Mouse (Mus musculus): ENCODE measurements around the gene Ywhaq.
"Not testable (repeated sequence)": the region's sequence is repeated elsewhere in the genome, so short reads cannot be mapped to it uniquely, and the experiment has no call there.

Gene Ywhaq

GRCm38 (mm10) chr12:21409651-21410050 is 7.8 kb downstream of the Ywhaq start:
- no peak for DNase-seq (ENCODE audit: low spot score)

GRCm38 (mm10) chr12:21408789-21409367 is 8.6 kb downstream of the Ywhaq start:
- no peak for DNase-seq (ENCODE audit: low spot score)

GRCm38 (mm10) chr12:21402771-21403170 is 14.7 kb downstream of the Ywhaq start:
- no peak for DNase-seq (ENCODE audit: low spot score)

- no peak for DNase-seq (ENCODE audit: low spot score)
These were observed 31.2 kb downstream of the Ywhaq start for GRCm38 (mm10) chr12:21386201-21386600.

- not testable (repeated sequence) for DNase-seq (ENCODE audit: low spot score)
These were observed 38.6 kb downstream of the Ywhaq start for GRCm38 (mm10) chr12:21378765-21379346.

- no peak for DNase-seq (ENCODE audit: low spot score)
These were observed 41.9 kb downstream of the Ywhaq start for GRCm38 (mm10) chr12:21375376-21376157.

GRCm38 (mm10) chr12:21373820-21374475 is 43.5 kb downstream of the Ywhaq start:
- no peak for DNase-seq (ENCODE audit: low spot score)

- DNase-seq (ENCODE audit: low spot score), result peak; percentile 94
These were observed 44.2 kb downstream of the Ywhaq start, which contains the start of gene Adam17 for GRCm38 (mm10) chr12:21373100-21373819. Gene Adam17 (minus strand): TSS chr12:21373632.

- DNase-seq (ENCODE audit: low spot score), result no peak
These were observed 47.3 kb downstream of the Ywhaq start for GRCm38 (mm10) chr12:21370035-21370611.

- DNase-seq (ENCODE audit: low spot score), result no peak
These were observed 48.4 kb downstream of the Ywhaq start for GRCm38 (mm10) chr12:21369087-21369410.

GRCm38 (mm10) chr12:21368376-21369086 is 48.9 kb downstream of the Ywhaq start:
- DNase-seq (ENCODE audit: low spot score), result no peak

GRCm38 (mm10) chr12:21364624-21365435 is 52.6 kb downstream of the Ywhaq start:
- DNase-seq (ENCODE audit: low spot score), result no peak

- DNase-seq (ENCODE audit: low spot score), result no peak
These were observed 54.2 kb downstream of the Ywhaq start for GRCm38 (mm10) chr12:21363195-21363594.

GRCm38 (mm10) chr12:21362686-21363085 is 54.8 kb downstream of the Ywhaq start:
- DNase-seq (ENCODE audit: low spot score), result no peak

GRCm38 (mm10) chr12:21353681-21354080 is 63.8 kb downstream of the Ywhaq start:
- no peak for DNase-seq (ENCODE audit: low spot score)

GRCm38 (mm10) chr12:21350113-21350876 is 67.1 kb downstream of the Ywhaq start:
- no peak for DNase-seq (ENCODE audit: low spot score)

- DNase-seq (ENCODE audit: low spot score), result no peak
These were observed 70.5 kb downstream of the Ywhaq start for GRCm38 (mm10) chr12:21346972-21347371.

- no peak for DNase-seq (ENCODE audit: low spot score)
These were observed 76.8 kb downstream of the Ywhaq start for GRCm38 (mm10) chr12:21340674-21341073.

Measured in ovary, postnatal 10 days (tissue).